Mouse (Mus musculus) ovary, postnatal 10 days (tissue): ENCODE results near the gene Fxyd1.

Source experiments
- DNase-seq: peaks from one replicate; pipeline ENCODE4 v3.0.0; 2022; ENCODE audit warnings: low spot score

Gene Fxyd1

GRCm38 (mm10) chr7:31012971-31013370 is 44.0 kb downstream of the Fxyd1 start:
- no peak for DNase-seq

- DNase-seq = no peak
Measured at GRCm38 (mm10) chr7:31008889-31009288, 48.1 kb downstream of the Fxyd1 start.

GRCm38 (mm10) chr7:31008175-31008574 is 48.8 kb downstream of the Fxyd1 start:
- no peak for DNase-seq

- no peak for DNase-seq
Measured at GRCm38 (mm10) chr7:31007775-31008174, 49.2 kb downstream of the Fxyd1 start.

GRCm38 (mm10) chr7:31002650-31003049 is 54.3 kb downstream of the Fxyd1 start:
- no peak for DNase-seq
